Mouse (Mus musculus) lung, adult 2 months (tissue): ENCODE measurements around the gene Adgrl4.

Experiments used
- CTCF ChIP-seq: fragments of 200-500 bp; IDR thresholded peaks from 2 replicates; pipeline ENCODE4 v1.5.1; 2011; ENCODE audit warnings: mild to moderate bottlenecking, low read length, control low read depth; ENCODE audit not compliant: insufficient read depth
- POLR2A ChIP-seq: fragments of 200-500 bp; IDR thresholded peaks from 2 replicates; pipeline ENCODE4 v1.6.1; 2011; ENCODE audit warnings: low read depth, mild to moderate bottlenecking, control low read depth, low read length, borderline replicate concordance; ENCODE audit errors: extremely low read depth

DNA sequence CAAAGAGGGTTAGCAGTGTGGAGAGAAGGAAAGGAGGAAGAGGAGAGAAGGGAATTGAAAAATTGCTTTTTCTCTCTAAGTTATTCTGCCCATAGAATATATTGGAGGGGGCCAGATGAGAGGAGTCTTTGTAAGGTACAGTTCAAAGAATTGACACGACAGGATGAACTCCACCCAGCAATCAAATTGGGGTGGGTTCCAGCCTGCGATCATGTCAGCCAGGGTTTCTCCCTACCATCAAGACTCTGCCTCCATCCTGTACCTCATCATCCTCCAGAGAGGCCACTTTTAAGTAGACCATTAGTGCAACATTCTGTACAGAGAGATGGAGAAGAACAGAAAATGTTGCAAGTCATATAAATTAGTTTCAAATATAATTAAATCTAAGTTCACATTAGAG is 2.3 kb downstream of the Adgrl4 start:
- TF ChIP-seq CTCF (no peak), POLR2A (no peak)
